Mouse (Mus musculus) CH12.LX (cell line): Measurements from ENCODE around the gene Ankrd2. TPM values are rescaled to one million over a fixed set of nuclear protein-coding genes. Genes with fewer than 3 reads are reported as not detected.

Source experiments
- DNase-seq: peaks from one replicate; pipeline ENCODE4 v3.0.0-alpha.2; 2013; ENCODE audit errors: extremely low read depth
- H3K27ac ChIP-seq: 2 replicates; pipeline ENCODE4 v1.5.1; 2012; ENCODE audit warnings: low read depth, mild to moderate bottlenecking, control low read depth, moderate library complexity; ENCODE audit not compliant: insufficient read depth
- H3K27me3 ChIP-seq: replicated peaks from 2 replicates; pipeline ENCODE3; 2012; ENCODE audit warnings: inconsistent platforms
- H3K36me3 ChIP-seq, 2 experiments: replicated peaks in 1 of 2; 2 replicates each; pipeline versions ENCODE3 to v1.6.1; 2012; ENCODE audit warnings: inconsistent platforms in 1 of 2, low read length in 1 of 2, mild to moderate bottlenecking in 1 of 2, mixed read lengths in 1 of 2, moderate library complexity in 1 of 2; ENCODE audit not compliant: control insufficient read depth in 1 of 2, insufficient read depth in 1 of 2
- H3K4me1 ChIP-seq, 2 experiments: 2 replicates each; pipeline ENCODE4 v1.6.1; 2012; ENCODE audit warnings: inconsistent platforms in 1 of 2, moderate library complexity in 1 of 2; ENCODE audit not compliant: insufficient read depth in 2 of 2, control insufficient read depth in 1 of 2
- H3K4me2 ChIP-seq: 2 replicates; pipeline ENCODE4 v1.6.1; 2012; ENCODE audit warnings: low read depth, mild to moderate bottlenecking, control low read depth; ENCODE audit not compliant: poor library complexity, insufficient read depth, severe bottlenecking
- H3K4me3 ChIP-seq, 3 experiments: fragments of 150-350 bp in 1 of 3; sonication (generic) in 1 of 3; replicated peaks in 1 of 3; 2 replicates each; pipeline versions ENCODE3 to v1.5.1; 2011 to 2012; ENCODE audit warnings: low read depth in 2 of 3, low read length in 2 of 3, mild to moderate bottlenecking in 2 of 3, moderate library complexity in 2 of 3, control low read depth in 1 of 3, improper control_type of control experiment in 1 of 3, inconsistent platforms in 1 of 3, mixed read lengths in 1 of 3; ENCODE audit not compliant: poor library complexity in 1 of 3
- H3K79me2 ChIP-seq: replicated peaks from 2 replicates; pipeline ENCODE4 v1.6.1; 2012; ENCODE audit warnings: mild to moderate bottlenecking, moderate library complexity; ENCODE audit not compliant: control insufficient read depth, poor library complexity, insufficient read depth, severe bottlenecking; ENCODE audit errors: extremely low read depth
- H3K9ac ChIP-seq: 2 replicates; pipeline ENCODE4 v1.6.1; 2012; ENCODE audit warnings: low read depth, mild to moderate bottlenecking, control low read depth, moderate library complexity; ENCODE audit not compliant: insufficient read depth
- H3K9me3 ChIP-seq: replicated peaks from 2 replicates; pipeline ENCODE3; 2012; ENCODE audit warnings: low read length, inconsistent platforms, mixed read lengths
- CHD1 ChIP-seq: IDR thresholded peaks from 2 replicates; pipeline ENCODE4 v1.6.1; 2012; ENCODE audit warnings: low read depth, low read length, improper control_type of control experiment, inconsistent platforms
- CHD2 ChIP-seq: IDR thresholded peaks from 2 replicates; pipeline ENCODE4 v1.6.1; 2011; ENCODE audit warnings: low read length, improper control_type of control experiment
- CTCF ChIP-seq, 2 experiments: IDR thresholded peaks in 1 of 2; conservative IDR thresholded peaks in 1 of 2; 2 replicates each; pipeline ENCODE4 v1.5.1; 2011 to 2012; ENCODE audit warnings: low read depth in 2 of 2, low read length in 2 of 2, improper control_type of control experiment in 1 of 2, inconsistent platforms in 1 of 2, mild to moderate bottlenecking in 1 of 2, moderate library complexity in 1 of 2
- ELF1 ChIP-seq: IDR thresholded peaks from 2 replicates; pipeline ENCODE4 v1.6.1; 2014; ENCODE audit warnings: low read depth, mild to moderate bottlenecking, inconsistent platforms, low read length, improper control_type of control experiment
- ETS1 ChIP-seq: conservative IDR thresholded peaks from 2 replicates; pipeline ENCODE4 v1.6.1; 2012; ENCODE audit warnings: low read depth, mild to moderate bottlenecking, inconsistent platforms, low read length, improper control_type of control experiment, moderate library complexity
- GABPA ChIP-seq: IDR thresholded peaks from 2 replicates; pipeline ENCODE4 v1.6.1; 2012; ENCODE audit warnings: low read depth, low read length, improper control_type of control experiment, inconsistent platforms; ENCODE audit not compliant: insufficient replicate concordance
- HCFC1 ChIP-seq: IDR thresholded peaks from 2 replicates; pipeline ENCODE4 v1.6.1; 2012; ENCODE audit warnings: low read depth, mild to moderate bottlenecking, inconsistent platforms, low read length, improper control_type of control experiment
- IRF4 ChIP-seq: IDR thresholded peaks from 2 replicates; pipeline ENCODE4 v1.6.1; 2014; ENCODE audit warnings: low read depth, mild to moderate bottlenecking, inconsistent platforms, low read length, improper control_type of control experiment
- JUND ChIP-seq: conservative IDR thresholded peaks from 2 replicates; pipeline ENCODE4 v1.6.1; 2011; ENCODE audit warnings: low read depth, low read length, improper control_type of control experiment
- KAT2A ChIP-seq: IDR thresholded peaks from 2 replicates; pipeline ENCODE4 v1.6.1; 2012; ENCODE audit warnings: low read length, improper control_type of control experiment, inconsistent platforms; ENCODE audit not compliant: insufficient replicate concordance
- MAX ChIP-seq: IDR thresholded peaks from 2 replicates; pipeline ENCODE4 v1.6.1; 2011; ENCODE audit warnings: low read length, improper control_type of control experiment
- MAZ ChIP-seq: IDR thresholded peaks from 2 replicates; pipeline ENCODE4 v1.6.1; 2012; ENCODE audit warnings: low read depth, mild to moderate bottlenecking, inconsistent platforms, low read length, improper control_type of control experiment, moderate library complexity
- MYC ChIP-seq: IDR thresholded peaks from 2 replicates; pipeline ENCODE4 v1.6.1; 2011; ENCODE audit warnings: low read depth, mild to moderate bottlenecking, improper control_type of control experiment, low read length
- PAX5 ChIP-seq: IDR thresholded peaks from 2 replicates; pipeline ENCODE4 v1.6.1; 2012; ENCODE audit warnings: low read length, inconsistent platforms, mixed read lengths
- POLR2AphosphoS2 ChIP-seq: IDR thresholded peaks from 2 replicates; pipeline ENCODE4 v1.6.1; 2011; ENCODE audit warnings: low read depth, low read length, improper control_type of control experiment
- SIN3A ChIP-seq: IDR thresholded peaks from 2 replicates; pipeline ENCODE4 v1.6.1; 2012; ENCODE audit warnings: low read length, improper control_type of control experiment, inconsistent platforms
- SMC3 ChIP-seq: IDR thresholded peaks from 2 replicates; pipeline ENCODE4 v1.6.1; 2011; ENCODE audit warnings: low read depth, low read length, improper control_type of control experiment
- TBP ChIP-seq: conservative IDR thresholded peaks from 2 replicates; pipeline ENCODE4 v1.6.1; 2011; ENCODE audit warnings: low read depth, low read length, improper control_type of control experiment
- USF1 ChIP-seq: IDR thresholded peaks from 2 replicates; pipeline ENCODE4 v1.6.1; 2014; ENCODE audit warnings: low read depth, mild to moderate bottlenecking, inconsistent platforms, low read length, improper control_type of control experiment
- ZC3H11A ChIP-seq: IDR thresholded peaks from 2 replicates; pipeline ENCODE4 v1.6.1; 2012; ENCODE audit warnings: low read depth, mild to moderate bottlenecking, inconsistent platforms, low read length, improper control_type of control experiment
- ZMIZ1 ChIP-seq: IDR thresholded peaks from 2 replicates; pipeline ENCODE4 v1.6.1; 2012; ENCODE audit warnings: low read depth, mild to moderate bottlenecking, inconsistent platforms, low read length, improper control_type of control experiment
- ZNF384 ChIP-seq: IDR thresholded peaks from 2 replicates; pipeline ENCODE4 v1.6.1; 2012; ENCODE audit warnings: low read depth, low read length, improper control_type of control experiment, inconsistent platforms
- dilution Hi-C: fragments of 300-500 bp; cut with MboI; formaldehyde crosslinking; loops from 2 replicates; pipeline ENCODE4 v1.14.3; 2020; ENCODE audit warnings: low sequenced_read_pairs; ENCODE audit not compliant: extremely low pct_unique_long_range_greater_than_20kb, extremely low pct_ligation_motif_present
- in situ Hi-C: fragments of 300-500 bp; cut with MboI; formaldehyde crosslinking; loops from 3 replicates; pipeline ENCODE4 v1.14.3; 2019; ENCODE audit warnings: low sequenced_read_pairs, low pct_ligation_motif_present, low pct_unique_long_range_greater_than_20kb, mixed read lengths
- polyA plus RNA-seq: library from polyadenylated mRNA; unstranded; fragments of >175 nt; gene quantifications from 2 replicates; pipeline ENCODE4 v1.2.1, GENCODE M21; 2012; ENCODE audit warnings: low read depth; ENCODE audit not compliant: insufficient read length
- total RNA-seq, 2 experiments: library from RNA; depleted of rRNA; stranded (reverse); fragments of 300-350 nt in 1 of 2; fragments of >200 nt in 1 of 2; gene quantifications; 2 replicates each; pipeline ENCODE4 v1.2.3; 2012 to 2014

Gene Ankrd2
- total and polyA plus RNA-seq, 3 experiments = not detected

DNA sequence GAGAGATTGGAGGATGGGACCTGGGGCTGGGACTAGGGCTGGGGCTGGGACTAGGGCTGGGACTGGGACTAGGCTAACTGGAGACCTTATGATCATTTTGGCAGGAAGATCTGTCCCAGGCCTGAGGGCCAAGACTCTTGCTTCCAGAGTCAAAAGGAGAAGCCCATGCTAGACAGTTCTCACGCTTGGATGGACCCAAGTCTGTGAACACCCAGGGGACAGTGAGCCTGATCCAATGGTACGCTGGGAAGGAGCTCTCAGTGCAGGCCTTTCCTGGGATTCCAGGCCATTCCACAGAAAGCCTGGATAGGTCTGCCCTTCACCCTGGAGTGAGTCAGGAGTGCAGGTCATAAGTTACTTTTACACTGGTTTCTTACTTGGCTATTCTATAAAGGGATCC lies 39.3 kb downstream of the Ankrd2 start:
- dilution Hi-C loops (no loop called here), in situ Hi-C loops (no loop called here)
- H3K4me3 ChIP-seq = no peak overlapping the region
- no peak overlapping the region for H3K4me2 ChIP-seq
- no peak overlapping the region for H3K9ac ChIP-seq
- DNase-seq = no peak
- H3K27me3 ChIP-seq = peaks cover 7% of the 10 kb centered on the region
- no peaks in the 10 kb centered on the region for H3K36me3 ChIP-seq
- peaks cover 4% of the 10 kb centered on the region for H3K9me3 ChIP-seq
- H3K27ac ChIP-seq = no peak overlapping the region
- no peaks in the 10 kb centered on the region for H3K4me1 ChIP-seq
- TF ChIP-seq ELF1 (no peak), JUND (no peak), POLR2AphosphoS2 (no peak), MAX (no peak), USF1 (no peak), CTCF (conservative IDR thresholded peaks at IDR 0.05 in 1 of 2, IDR thresholded peaks at IDR 0.05 in 1 of 2; ENCODE audit: low read depth in 2 of 2, low read length in 2 of 2) (no peak), SIN3A (no peak), MAZ (no peak), SMC3 (no peak)
- H3K79me2 ChIP-seq = no peaks in the 10 kb centered on the region

DNA sequence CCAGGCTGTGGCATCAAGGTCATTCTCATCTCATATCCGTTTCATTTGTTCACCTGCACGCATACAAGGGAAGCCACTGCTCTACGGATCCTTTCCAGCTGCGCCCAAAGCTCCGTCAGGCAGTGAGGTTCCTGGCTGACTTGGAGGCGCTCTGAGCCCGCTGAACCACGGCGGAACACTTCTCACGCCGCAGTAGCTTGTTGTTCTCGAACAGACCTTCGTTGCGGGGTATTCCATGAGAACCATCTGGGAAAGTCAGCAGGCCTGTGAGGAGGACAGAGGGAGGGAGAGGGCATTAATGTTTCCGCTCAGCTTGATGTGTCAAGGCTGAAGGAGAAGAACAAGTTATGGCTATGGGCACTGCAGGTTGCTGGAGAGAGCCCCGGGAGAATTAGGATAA lies 40.2 kb downstream of the Ankrd2 start:
- no peak for TF ChIP-seq GABPA
- TF ChIP-seq TBP = no peak
- no peak for TF ChIP-seq IRF4
- TF ChIP-seq ZNF384 = no peak
- TF ChIP-seq SMC3 = no peak
- TF ChIP-seq HCFC1 = no peak
- dilution Hi-C loops (no loop called here), in situ Hi-C loops (no loop called here)

GRCm38 (mm10) chr19:42078566-42078965 lies 42.8 kb downstream of the Ankrd2 start:
- no peak overlapping the region for H3K4me2 ChIP-seq
- no peaks in the 10 kb centered on the region for H3K27me3 ChIP-seq
- no peak overlapping the region for H3K4me3 ChIP-seq
- dilution Hi-C loops = no loop called here
- DNase-seq = no peak
- no peak overlapping the region for H3K27ac ChIP-seq
- TF ChIP-seq CHD2 (no peak), HCFC1 (no peak), MAZ (no peak), ZC3H11A (no peak), ZMIZ1 (no peak), CHD1 (no peak), USF1 (no peak), KAT2A (no peak), MYC (no peak), PAX5 (no peak), ETS1 (no peak)
- H3K4me1 ChIP-seq = no peaks in the 10 kb centered on the region
- H3K79me2 ChIP-seq = no peaks in the 10 kb centered on the region
- in situ Hi-C loops = no loop called here
- H3K36me3 ChIP-seq = no peaks in the 10 kb centered on the region
- H3K9ac ChIP-seq = no peak overlapping the region
- no peaks in the 10 kb centered on the region for H3K9me3 ChIP-seq

More for the DNA sequence above, 40.2 kb downstream of the Ankrd2 start:
- no peak overlapping the region for H3K4me3 ChIP-seq
- DNase-seq = no peak
- no peak overlapping the region for H3K27ac ChIP-seq
- peaks cover 7% of the 10 kb centered on the region for H3K27me3 ChIP-seq
- H3K4me1 ChIP-seq = no peaks in the 10 kb centered on the region
- no peaks in the 10 kb centered on the region for H3K36me3 ChIP-seq
- H3K9ac ChIP-seq = no peak overlapping the region
- H3K79me2 ChIP-seq = no peaks in the 10 kb centered on the region
- no peaks in the 10 kb centered on the region for H3K9me3 ChIP-seq
- no peak overlapping the region for H3K4me2 ChIP-seq
